Mouse (Mus musculus): ENCODE results near the gene Pea15a. TPM values are rescaled to one million over a fixed set of nuclear protein-coding genes. Genes with fewer than 3 reads are reported as not detected.

Pea15a gene
- polyA plus RNA-seq, 1 experiment from 2014 or later: 545 TPM

DNA sequence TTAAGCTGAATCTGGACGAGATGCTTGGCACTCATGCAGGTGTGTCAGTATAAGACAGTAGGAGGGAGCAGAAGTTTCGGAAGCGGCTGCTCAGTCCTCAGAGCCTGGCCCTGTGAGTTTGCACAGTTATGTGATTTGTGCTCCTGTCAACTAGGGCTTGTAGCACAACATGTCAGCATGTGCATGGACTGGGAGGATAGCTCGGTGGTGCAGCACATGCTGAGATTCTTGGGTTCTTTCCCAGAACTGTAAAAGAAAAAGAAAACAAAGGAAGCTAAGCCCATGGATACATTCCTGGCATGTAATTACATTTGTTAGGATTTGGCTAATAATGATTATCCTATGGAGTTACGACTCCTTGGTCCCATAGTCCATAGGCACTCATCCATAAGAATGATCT, 33.4 kb downstream of the Pea15a start:
- Histone ChIP-seq H3K36me3 (ENCODE audit: inconsistent target) (peaks cover 73% of the 10 kb centered on the region), H3K4me3 (ENCODE audit: inconsistent target) (no peak overlapping the region), H3K79me2 (ENCODE audit: inconsistent target) (no peaks in the 10 kb centered on the region; the same call in 1 of the 2 replicates), H3K27ac (no peak overlapping the region)
- WGBS (ENCODE audit: missing documents): 96% methylated on average over 5 of the region's 5 CpGs

- H3K4me3 ChIP-seq (ENCODE audit: inconsistent target): no peak overlapping the region
- no peak overlapping the region for H3K27ac ChIP-seq
- no peaks in the 10 kb centered on the region; the same call in 1 of the 2 replicates for H3K79me2 ChIP-seq (ENCODE audit: inconsistent target)
- peaks cover 73% of the 10 kb centered on the region for H3K36me3 ChIP-seq (ENCODE audit: inconsistent target)
- 96% methylated on average over 21 of the region's 21 CpGs for WGBS (ENCODE audit: missing documents)
These were observed 34.2 kb downstream of the Pea15a start for GRCm38 (mm10) chr1:172172381-172172780.

- Histone ChIP-seq H3K36me3 (ENCODE audit: inconsistent target) (peaks cover 75% of the 10 kb centered on the region), H3K27ac (no peak overlapping the region)
- 90% methylated on average over 5 of the region's 5 CpGs for WGBS (ENCODE audit: missing documents)
These were observed 36.8 kb downstream of the Pea15a start for GRCm38 (mm10) chr1:172169809-172170208.

GRCm38 (mm10) chr1:172167911-172168310, 38.7 kb downstream of the Pea15a start:
- 96% methylated on average over 5 of the region's 5 CpGs for WGBS (ENCODE audit: missing documents)

More at GRCm38 (mm10) chr1:172169809-172170208, 36.8 kb downstream of the Pea15a start:
- Histone ChIP-seq H3K79me2 (ENCODE audit: inconsistent target) (peaks cover 10% of the 10 kb centered on the region; the same call in 1 of the 2 replicates), H3K4me3 (ENCODE audit: inconsistent target) (no peak overlapping the region)

DNA sequence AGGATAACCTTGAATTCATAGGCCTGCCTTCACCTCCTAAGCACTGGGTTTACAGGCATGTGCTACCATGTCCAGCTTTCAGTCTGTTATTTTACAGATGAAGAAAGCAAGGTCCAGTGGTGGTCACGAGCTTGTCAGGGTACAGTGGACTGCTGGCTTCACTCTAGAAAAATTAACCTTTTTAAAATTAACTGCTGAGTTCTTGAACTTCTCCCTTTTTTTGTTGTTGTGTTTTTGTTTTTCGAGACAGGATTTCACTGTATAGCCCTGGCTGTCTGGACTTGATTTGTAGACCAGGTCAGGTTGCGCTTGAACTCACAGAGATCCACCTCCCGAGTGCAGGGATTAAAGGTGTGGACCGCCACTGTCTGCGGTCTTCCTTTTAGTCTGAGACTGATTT, 43.6 kb downstream of the Pea15a start:
- 95% methylated on average over 6 of the region's 6 CpGs for WGBS (ENCODE audit: missing documents)
- Histone ChIP-seq H3K4me3 (ENCODE audit: inconsistent target) (no peak overlapping the region), H3K27ac (no peak overlapping the region), H3K36me3 (ENCODE audit: inconsistent target) (peaks cover 22% of the 10 kb centered on the region; the same call in 1 of the 2 replicates), H3K79me2 (ENCODE audit: inconsistent target) (peaks cover 78% of the 10 kb centered on the region)

More at GRCm38 (mm10) chr1:172167911-172168310, 38.7 kb downstream of the Pea15a start:
- Histone ChIP-seq H3K79me2 (ENCODE audit: inconsistent target) (peaks cover 29% of the 10 kb centered on the region), H3K27ac (no peak overlapping the region), H3K4me3 (ENCODE audit: inconsistent target) (no peak overlapping the region), H3K36me3 (ENCODE audit: inconsistent target) (peaks cover 56% of the 10 kb centered on the region)

DNA sequence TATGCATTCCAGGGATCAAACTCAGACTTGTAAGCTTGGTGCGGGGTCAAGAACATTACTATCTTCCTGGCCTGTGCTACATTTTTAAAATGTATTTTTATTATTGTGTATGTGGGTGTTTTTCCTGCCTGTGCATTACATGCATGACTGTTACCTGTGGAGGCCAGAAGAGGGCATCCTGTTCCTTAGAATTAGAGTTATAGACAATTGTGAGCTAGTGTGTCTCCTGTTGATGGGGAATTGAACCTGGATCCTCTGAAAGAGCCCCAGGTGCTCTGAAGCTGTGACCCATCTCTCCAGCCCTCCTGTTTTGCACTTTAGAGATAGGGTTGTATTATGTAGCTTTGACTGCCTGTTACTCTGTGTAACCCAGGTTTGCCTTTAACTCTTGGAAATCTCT, 44.6 kb downstream of the Pea15a start:
- no peak overlapping the region for H3K27ac ChIP-seq
- H3K79me2 ChIP-seq (ENCODE audit: inconsistent target): peaks cover 87% of the 10 kb centered on the region
- H3K36me3 ChIP-seq (ENCODE audit: inconsistent target): peaks cover 13% of the 10 kb centered on the region; the same call in 1 of the 2 replicates
- WGBS (ENCODE audit: missing documents): 100% methylated on average over 1 of the region's 1 CpGs
- no peak overlapping the region for H3K4me3 ChIP-seq (ENCODE audit: inconsistent target)

DNA sequence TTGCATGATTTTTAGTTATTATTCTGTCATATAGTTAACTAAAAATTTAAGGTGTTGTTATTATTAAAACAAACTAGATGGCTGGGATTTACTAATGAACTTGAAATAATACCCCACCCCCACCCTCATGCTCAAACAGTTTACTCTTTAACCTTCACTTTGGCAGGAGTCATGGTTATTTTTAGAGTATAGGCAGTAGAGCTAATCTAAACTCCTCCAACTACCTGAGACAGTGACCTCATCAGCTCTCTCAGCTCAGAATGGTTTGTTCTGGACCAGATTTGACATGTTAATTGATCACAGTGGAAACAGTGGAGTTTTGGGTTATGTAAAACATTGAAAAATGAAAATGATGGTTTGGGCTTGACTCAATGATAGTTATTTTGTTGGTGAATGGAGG, 46.1 kb downstream of the Pea15a start:
- peaks cover 8% of the 10 kb centered on the region; the same call in 1 of the 2 replicates for H3K36me3 ChIP-seq (ENCODE audit: inconsistent target)
- no peak overlapping the region for H3K27ac ChIP-seq
- no peak overlapping the region for H3K4me3 ChIP-seq (ENCODE audit: inconsistent target)
- peaks cover 98% of the 10 kb centered on the region for H3K79me2 ChIP-seq (ENCODE audit: inconsistent target)

GRCm38 (mm10) chr1:172159970-172160369, 46.6 kb downstream of the Pea15a start:
- no peak overlapping the region for H3K27ac ChIP-seq
- 0 out of 2 replicates have a peak, but pooled peaks cover 5% of the 10 kb centered on the region for H3K36me3 ChIP-seq (ENCODE audit: inconsistent target)
- WGBS (ENCODE audit: missing documents): 88% methylated on average over 4 of the region's 4 CpGs
- peaks cover 98% of the 10 kb centered on the region for H3K79me2 ChIP-seq (ENCODE audit: inconsistent target)
- H3K4me3 ChIP-seq (ENCODE audit: inconsistent target): no peak overlapping the region

GRCm38 (mm10) chr1:172155518-172155917, 51.1 kb downstream of the Pea15a start:
- 90% methylated on average over 3 of the region's 3 CpGs for WGBS (ENCODE audit: missing documents)
- Histone ChIP-seq H3K79me2 (ENCODE audit: inconsistent target) (peaks cover 95% of the 10 kb centered on the region), H3K4me3 (ENCODE audit: inconsistent target) (no peak overlapping the region), H3K36me3 (ENCODE audit: inconsistent target) (0 out of 2 replicates have a peak, but pooled peaks cover 35% of the 10 kb centered on the region), H3K27ac (no peak overlapping the region)

- no peak overlapping the region for H3K27ac ChIP-seq
- no peak overlapping the region for H3K4me3 ChIP-seq (ENCODE audit: inconsistent target)
- peaks cover 95% of the 10 kb centered on the region for H3K79me2 ChIP-seq (ENCODE audit: inconsistent target)
- 93% methylated on average over 3 of the region's 3 CpGs for WGBS (ENCODE audit: missing documents)
- H3K36me3 ChIP-seq (ENCODE audit: inconsistent target): 0 out of 2 replicates have a peak, but pooled peaks cover 35% of the 10 kb centered on the region
These were observed 52.1 kb downstream of the Pea15a start for GRCm38 (mm10) chr1:172154536-172154935.

- WGBS (ENCODE audit: missing documents): 2% methylated on average over 19 of the region's 19 CpGs
- Histone ChIP-seq H3K36me3 (ENCODE audit: inconsistent target) (0 out of 2 replicates have a peak, but pooled peaks cover 22% of the 10 kb centered on the region), H3K4me3 (ENCODE audit: inconsistent target) (peak overlapping the region; percentile 92), H3K27ac (peak overlapping the region; percentile 90), H3K79me2 (ENCODE audit: inconsistent target) (peaks cover 57% of the 10 kb centered on the region; the same call in 1 of the 2 replicates)
These were observed 57.4 kb downstream of the Pea15a start for GRCm38 (mm10) chr1:172148955-172149815.

- Histone ChIP-seq H3K36me3 (ENCODE audit: inconsistent target) (0 out of 2 replicates have a peak, but pooled peaks cover 15% of the 10 kb centered on the region), H3K4me3 (ENCODE audit: inconsistent target) (peak overlapping the region; percentile 92), H3K79me2 (ENCODE audit: inconsistent target) (peaks cover 51% of the 10 kb centered on the region; the same call in 1 of the 2 replicates), H3K27ac (peak overlapping the region; percentile 90)
- WGBS (ENCODE audit: missing documents): under 1% methylated on average over 40 of the region's 40 CpGs
These were observed 58.2 kb downstream of the Pea15a start for GRCm38 (mm10) chr1:172148279-172148954.

DNA sequence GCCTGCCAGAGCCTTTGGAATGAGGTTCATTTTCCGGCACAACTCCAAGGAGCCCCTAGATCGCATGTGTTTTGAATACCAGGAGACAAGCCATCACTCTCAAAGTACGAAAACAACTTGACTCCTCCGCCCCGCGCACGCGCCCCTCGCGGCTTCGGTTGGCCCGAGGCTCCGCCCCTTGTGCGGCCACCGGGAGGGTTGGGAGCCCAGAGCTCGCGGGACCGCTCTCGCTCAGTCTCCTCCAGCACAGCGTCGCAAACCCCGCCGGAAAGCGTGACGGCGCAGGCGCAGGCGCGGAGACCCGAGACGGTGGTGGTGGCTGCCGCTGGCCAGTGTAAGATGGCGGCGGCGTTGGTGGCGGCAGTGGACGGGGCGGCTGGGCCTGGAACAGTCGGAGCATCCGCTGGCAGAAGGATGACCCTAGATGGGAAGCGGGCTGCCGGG, 58.7 kb downstream of the Pea15a start, which contains the start of gene Dcaf8:
TSS of gene Dcaf8 (plus strand) at position 250 of the 444 bp plus-strand sequence.
- under 1% methylated on average over 39 of the region's 42 CpGs for WGBS (ENCODE audit: missing documents)

More for the DNA sequence above, 58.7 kb downstream of the Pea15a start, which contains the start of gene Dcaf8:
- Histone ChIP-seq H3K79me2 (ENCODE audit: inconsistent target) (peaks cover 46% of the 10 kb centered on the region; the same call in 1 of the 2 replicates), H3K27ac (peak within 1 kb of the TSS; percentile 90), H3K36me3 (ENCODE audit: inconsistent target) (0 out of 2 replicates have a peak, but pooled peaks cover 14% of the 10 kb centered on the region), H3K4me3 (ENCODE audit: inconsistent target) (peak within 1 kb of the TSS; percentile 92)

Data from macrophage (primary cell).